Mouse (Mus musculus) midbrain, embryonic 12.5 days (tissue): ENCODE measurements at regions not wholly inside any gene's neighbourhood (a gene's known extent, or its start where the extent isn't known, plus 50 kb on each side); places are given as distances from the start of the nearest gene placed in this dataset.

ENCODE experiments used
- ATAC-seq: fragments of 200-750 bp; cut with Nextera tagmentation; 2 replicates; pipeline ENCODE4 v1.8.0; 2017; ENCODE audit warnings: low read depth, moderate TSS enrichment, moderate library complexity; ENCODE audit not compliant: low FRiP score
- H3K27ac ChIP-seq: fragments of 300-500 bp; sonication (generic); replicated peaks from 2 replicates; pipeline ENCODE4 v1.5.1; 2016; ENCODE audit warnings: mild to moderate bottlenecking
- H3K27me3 ChIP-seq: fragments of 300-500 bp; sonication (generic); 2 replicates; pipeline ENCODE4 v1.6.1; 2016; ENCODE audit warnings: mild to moderate bottlenecking
- H3K36me3 ChIP-seq: fragments of 300-500 bp; sonication (generic); 2 replicates; pipeline ENCODE4 v1.6.1; 2016
- H3K4me1 ChIP-seq: fragments of 300-500 bp; sonication (generic); 2 replicates; pipeline ENCODE4 v1.6.1; 2016
- H3K4me2 ChIP-seq: fragments of 300-500 bp; sonication (generic); replicated peaks from 2 replicates; pipeline ENCODE4 v1.6.1; 2016; ENCODE audit warnings: mild to moderate bottlenecking, moderate library complexity
- H3K4me3 ChIP-seq: fragments of 300-500 bp; sonication (generic); 2 replicates; pipeline ENCODE4 v1.5.1; 2016; ENCODE audit warnings: mild to moderate bottlenecking
- H3K9ac ChIP-seq: fragments of 300-500 bp; sonication (generic); replicated peaks from 2 replicates; pipeline ENCODE4 v1.6.1; 2016; ENCODE audit warnings: mild to moderate bottlenecking, moderate library complexity
- H3K9me3 ChIP-seq: fragments of 300-500 bp; sonication (generic); 2 replicates; pipeline ENCODE4 v1.6.1; 2016; ENCODE audit warnings: mild to moderate bottlenecking
- WGBS: fragments of 180-500 bp; shearing (Covaris S2); methylation state at CpG from one replicate; pipeline ENCODE4 v1.1.7; 2016; 5-methylcytosine and 5-hydroxymethylcytosine counted together

DNA sequence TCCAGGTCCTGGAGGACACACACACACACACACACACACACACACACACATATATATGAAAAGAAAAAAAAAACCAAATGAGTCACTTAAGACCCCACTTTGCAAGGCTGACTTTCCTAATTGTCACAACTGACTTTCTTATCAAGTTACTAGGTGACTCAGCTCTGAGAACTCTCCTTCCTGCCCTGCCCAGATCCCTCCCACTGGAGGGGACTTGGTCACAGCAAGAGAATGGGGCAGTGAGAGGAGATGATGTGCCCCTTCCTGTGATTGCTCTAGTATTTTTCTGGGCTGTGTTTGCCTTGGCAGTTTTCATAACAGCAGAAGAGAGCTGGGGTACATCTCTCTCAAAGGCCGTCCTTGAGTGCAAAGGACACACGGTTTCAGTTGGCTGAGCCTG is 284.5 kb downstream of the Ccdc91 start:
- ATAC-seq = no peak
- Histone ChIP-seq H3K4me2 (no peak overlapping the region), H3K27ac (no peak overlapping the region), H3K9ac (no peak overlapping the region), H3K27me3 (no peaks in the 10 kb centered on the region), H3K36me3 (no peaks in the 10 kb centered on the region), H3K4me3 (no peak overlapping the region), H3K4me1 (no peaks in the 10 kb centered on the region), H3K9me3 (no peaks in the 10 kb centered on the region)
- WGBS = 86% methylated on average over 2 of the region's 2 CpGs

DNA sequence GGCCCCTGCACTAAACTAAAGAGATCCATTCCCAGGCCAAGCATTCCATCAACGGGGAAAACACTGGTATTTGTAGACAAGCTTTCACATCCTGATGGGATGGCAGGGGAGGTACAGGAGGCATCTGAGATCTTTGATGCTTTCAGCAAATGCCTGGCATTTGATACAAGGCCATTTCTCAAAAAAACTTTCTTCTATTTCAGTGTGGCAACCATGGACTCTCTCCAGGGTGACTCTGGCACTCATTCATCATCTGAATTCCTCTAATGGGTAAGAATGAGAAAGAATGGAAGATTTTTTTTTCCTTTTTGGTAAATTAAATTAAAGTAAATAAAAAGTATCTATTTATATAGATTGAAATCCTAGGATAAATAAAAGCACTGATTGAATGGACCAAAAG is 281.8 kb upstream of the Far2 start:
- Histone ChIP-seq H3K4me1 (no peaks in the 10 kb centered on the region), H3K4me2 (no peak overlapping the region), H3K9me3 (no peaks in the 10 kb centered on the region), H3K4me3 (no peak overlapping the region), H3K27ac (no peak overlapping the region), H3K36me3 (no peaks in the 10 kb centered on the region), H3K27me3 (no peaks in the 10 kb centered on the region), H3K9ac (no peak overlapping the region)
- no peak for ATAC-seq
- WGBS = 90% methylated on average over 1 of the region's 1 CpGs

DNA sequence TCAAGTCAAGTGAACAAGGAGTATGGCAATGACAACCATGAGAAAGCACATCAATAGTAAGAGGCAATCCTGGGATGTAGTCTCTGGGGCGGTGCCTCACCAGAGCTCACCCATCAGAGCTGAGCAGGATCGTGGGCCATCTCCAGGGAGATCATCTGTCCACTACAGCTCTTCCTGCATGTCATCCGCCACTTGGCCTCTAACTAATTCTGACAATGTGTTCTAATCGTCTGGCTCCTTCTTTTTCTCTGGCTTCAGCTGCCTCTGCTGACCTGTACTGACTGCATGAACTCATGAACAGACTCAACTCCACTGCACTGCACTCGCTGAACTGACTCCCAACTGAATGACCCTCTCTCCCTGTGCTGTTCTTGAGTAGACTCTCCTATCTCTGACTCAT is 277.9 kb upstream of the Far2 start:
- no peak for ATAC-seq
- no peaks in the 10 kb centered on the region for H3K27me3 ChIP-seq
- H3K4me1 ChIP-seq = no peaks in the 10 kb centered on the region
- WGBS = 78% methylated on average over 5 of the region's 5 CpGs
- no peak overlapping the region for H3K27ac ChIP-seq
- H3K4me3 ChIP-seq = no peak overlapping the region
- H3K9ac ChIP-seq = no peak overlapping the region
- H3K4me2 ChIP-seq = no peak overlapping the region
- H3K36me3 ChIP-seq = no peaks in the 10 kb centered on the region
- no peaks in the 10 kb centered on the region for H3K9me3 ChIP-seq

GRCm38 (mm10) chr6:147770034-147770433 is 277.0 kb upstream of the Far2 start:
- no peak overlapping the region for H3K4me3 ChIP-seq
- no peak overlapping the region for H3K27ac ChIP-seq
- no peak overlapping the region for H3K4me2 ChIP-seq
- no peak overlapping the region for H3K9ac ChIP-seq
- H3K36me3 ChIP-seq = no peaks in the 10 kb centered on the region
- no peaks in the 10 kb centered on the region for H3K27me3 ChIP-seq
- H3K9me3 ChIP-seq = no peaks in the 10 kb centered on the region
- no peaks in the 10 kb centered on the region for H3K4me1 ChIP-seq
- ATAC-seq = no peak

DNA sequence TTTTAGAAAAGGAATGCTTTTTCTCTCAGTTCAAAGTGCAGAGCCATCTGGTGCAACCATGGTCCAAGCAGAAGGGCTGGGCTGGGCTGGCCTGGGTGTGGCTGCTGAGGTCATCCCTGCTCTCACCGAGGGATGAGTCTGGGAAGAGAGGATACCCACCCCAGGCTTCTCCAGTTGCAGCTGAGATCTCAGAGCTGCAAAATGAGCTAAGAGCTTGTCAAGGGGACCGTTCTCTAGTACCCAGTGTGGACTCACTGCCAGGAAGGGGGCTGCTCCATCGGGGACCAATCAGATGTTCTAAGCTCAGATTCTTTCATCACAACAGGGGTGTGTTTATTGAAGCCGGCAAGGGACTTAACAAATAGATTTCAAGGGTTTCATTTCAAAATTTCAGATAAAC is 275.6 kb upstream of the Far2 start:
- Histone ChIP-seq H3K36me3 (no peaks in the 10 kb centered on the region), H3K4me3 (no peak overlapping the region), H3K4me2 (no peak overlapping the region), H3K27ac (no peak overlapping the region), H3K27me3 (no peaks in the 10 kb centered on the region), H3K9me3 (no peaks in the 10 kb centered on the region), H3K4me1 (no peaks in the 10 kb centered on the region), H3K9ac (no peak overlapping the region)
- no peak for ATAC-seq
- WGBS = 45% methylated on average over 4 of the region's 4 CpGs

GRCm38 (mm10) chr6:147773904-147774303 is 273.2 kb upstream of the Far2 start:
- H3K36me3 ChIP-seq = no peaks in the 10 kb centered on the region
- H3K9me3 ChIP-seq = no peaks in the 10 kb centered on the region
- no peak overlapping the region for H3K27ac ChIP-seq
- H3K4me2 ChIP-seq = no peak overlapping the region
- no peak for ATAC-seq
- no peaks in the 10 kb centered on the region for H3K4me1 ChIP-seq
- H3K9ac ChIP-seq = no peak overlapping the region
- no peaks in the 10 kb centered on the region for H3K27me3 ChIP-seq
- WGBS = 82% methylated on average over 10 of the region's 10 CpGs
- H3K4me3 ChIP-seq = no peak overlapping the region

GRCm38 (mm10) chr6:147774626-147775025 is 272.4 kb upstream of the Far2 start:
- Histone ChIP-seq H3K9me3 (no peaks in the 10 kb centered on the region), H3K27ac (no peak overlapping the region), H3K4me1 (no peaks in the 10 kb centered on the region), H3K9ac (no peak overlapping the region), H3K4me2 (no peak overlapping the region), H3K36me3 (no peaks in the 10 kb centered on the region), H3K27me3 (no peaks in the 10 kb centered on the region), H3K4me3 (no peak overlapping the region)
- ATAC-seq = no peak
- WGBS = 84% methylated on average over 6 of the region's 6 CpGs

DNA sequence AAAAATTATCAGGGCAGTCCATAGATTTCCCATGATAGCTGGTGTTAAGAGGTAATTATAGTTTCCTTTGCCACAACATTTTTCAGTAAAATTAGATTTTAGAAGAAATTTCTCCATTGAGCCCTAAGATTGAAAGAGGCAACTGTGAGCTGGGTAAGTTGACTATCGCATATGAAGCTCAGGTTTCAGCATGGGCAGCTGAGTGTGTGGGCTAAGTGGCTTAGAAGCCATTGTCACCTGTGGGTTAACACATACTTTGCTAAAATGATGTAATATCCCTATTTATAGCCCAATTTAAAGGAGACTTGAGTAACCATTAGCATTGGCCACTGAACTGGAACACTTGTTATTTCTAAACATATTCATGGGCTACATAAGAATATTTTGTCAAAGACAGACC is 267.6 kb upstream of the Far2 start:
- no peaks in the 10 kb centered on the region for H3K4me1 ChIP-seq
- no peak overlapping the region for H3K9ac ChIP-seq
- H3K9me3 ChIP-seq = no peaks in the 10 kb centered on the region
- no peak overlapping the region for H3K4me3 ChIP-seq
- no peak overlapping the region for H3K4me2 ChIP-seq
- no peak for ATAC-seq
- WGBS = 90% methylated on average over 1 of the region's 1 CpGs
- H3K27ac ChIP-seq = no peak overlapping the region
- H3K36me3 ChIP-seq = no peaks in the 10 kb centered on the region
- no peaks in the 10 kb centered on the region for H3K27me3 ChIP-seq

DNA sequence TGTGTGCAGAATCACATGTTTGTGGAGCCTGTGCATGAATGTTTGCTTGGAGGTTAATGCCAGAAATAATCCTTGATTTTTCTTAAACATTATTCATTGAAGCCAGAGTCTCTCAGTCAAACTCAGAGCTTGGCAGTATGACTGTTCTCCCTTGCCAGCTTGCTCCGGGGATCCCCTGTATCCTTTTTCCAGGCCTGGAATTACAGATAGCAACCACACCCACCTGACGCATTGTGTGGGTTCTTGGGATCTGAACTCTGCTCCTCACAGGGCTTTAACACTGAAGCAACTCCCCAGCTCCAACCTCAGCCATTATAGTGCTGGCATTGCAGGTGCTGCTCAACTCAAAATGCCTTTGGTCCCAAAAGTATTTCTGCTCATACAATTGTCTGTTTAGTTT is 262.8 kb upstream of the Far2 start:
- Histone ChIP-seq H3K27me3 (no peaks in the 10 kb centered on the region), H3K36me3 (no peaks in the 10 kb centered on the region), H3K27ac (no peak overlapping the region), H3K4me2 (no peak overlapping the region), H3K4me3 (no peak overlapping the region), H3K9me3 (no peaks in the 10 kb centered on the region), H3K9ac (no peak overlapping the region), H3K4me1 (no peaks in the 10 kb centered on the region)
- ATAC-seq = no peak
- 94% methylated on average over 2 of the region's 2 CpGs for WGBS

DNA sequence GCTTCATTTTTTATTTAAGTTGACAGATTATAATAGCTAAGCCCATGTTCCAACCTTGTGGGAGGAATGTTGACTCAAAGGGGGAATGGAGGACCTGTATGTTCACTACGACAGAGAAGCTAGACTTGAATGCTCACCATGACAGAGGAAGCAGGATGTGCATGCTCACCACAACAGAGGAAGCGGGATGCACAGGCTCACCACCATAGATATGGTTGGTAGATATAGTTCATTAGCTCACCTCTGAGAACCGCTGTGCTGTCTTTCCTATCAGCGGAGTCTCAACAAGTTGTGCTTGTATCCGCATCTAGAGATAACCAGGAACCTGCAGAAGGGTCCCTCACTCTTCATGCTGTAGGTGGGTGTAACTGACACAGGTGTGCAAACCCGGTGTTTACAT is 262.2 kb upstream of the Far2 start:
- no peak overlapping the region for H3K4me3 ChIP-seq
- no peaks in the 10 kb centered on the region for H3K9me3 ChIP-seq
- H3K36me3 ChIP-seq = no peaks in the 10 kb centered on the region
- 92% methylated on average over 6 of the region's 6 CpGs for WGBS
- no peak overlapping the region for H3K4me2 ChIP-seq
- H3K27me3 ChIP-seq = no peaks in the 10 kb centered on the region
- H3K4me1 ChIP-seq = no peaks in the 10 kb centered on the region
- ATAC-seq = no peak
- H3K27ac ChIP-seq = no peak overlapping the region
- no peak overlapping the region for H3K9ac ChIP-seq

DNA sequence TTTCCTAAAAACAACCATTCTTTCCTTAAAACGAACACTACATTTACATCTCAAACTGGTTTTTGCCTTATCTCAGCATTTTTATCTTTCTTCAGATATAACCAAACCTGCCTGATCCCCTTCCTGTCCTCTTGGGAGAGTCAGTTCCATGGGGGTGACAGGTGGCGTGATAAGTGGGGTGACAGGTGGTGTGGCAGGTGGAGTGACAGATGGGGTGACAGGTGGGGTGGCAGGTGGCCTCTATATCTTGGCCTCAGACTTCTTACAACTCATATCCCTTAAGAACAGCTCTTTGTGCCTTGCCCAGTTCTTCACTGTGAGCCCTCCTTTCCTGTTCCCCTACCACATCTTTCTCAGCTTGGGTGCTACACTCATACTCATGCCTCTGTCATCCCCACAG is 259.0 kb upstream of the Far2 start:
- WGBS = 88% methylated on average over 2 of the region's 2 CpGs
- no peaks in the 10 kb centered on the region for H3K27me3 ChIP-seq
- H3K36me3 ChIP-seq = no peaks in the 10 kb centered on the region
- H3K4me1 ChIP-seq = no peaks in the 10 kb centered on the region
- H3K9me3 ChIP-seq = no peaks in the 10 kb centered on the region
- no peak overlapping the region for H3K27ac ChIP-seq
- no peak overlapping the region for H3K4me2 ChIP-seq
- no peak overlapping the region for H3K4me3 ChIP-seq
- no peak overlapping the region for H3K9ac ChIP-seq
- no peak for ATAC-seq

DNA sequence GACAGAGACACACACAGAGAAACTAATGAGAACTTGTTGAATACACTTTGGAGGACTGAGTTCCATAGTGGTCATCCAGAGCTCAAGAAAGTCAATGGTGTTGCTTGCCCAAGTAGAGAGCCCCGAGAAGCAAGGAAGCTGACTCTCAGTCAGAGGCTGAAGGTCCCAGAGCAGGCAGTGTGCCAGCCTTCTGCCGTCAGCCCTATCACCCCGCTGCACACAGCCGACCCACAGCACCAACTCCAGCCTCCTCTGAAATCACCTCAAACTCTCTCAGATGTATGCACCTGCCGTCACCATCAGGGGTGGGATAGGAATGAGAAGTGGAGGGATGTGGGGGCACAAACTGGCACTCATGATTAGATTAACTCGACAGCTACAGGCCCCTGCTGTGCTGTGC is 257.9 kb upstream of the Far2 start:
- 70% methylated on average over 6 of the region's 6 CpGs for WGBS
- no peak overlapping the region for H3K9ac ChIP-seq
- no peaks in the 10 kb centered on the region for H3K9me3 ChIP-seq
- ATAC-seq = no peak
- H3K4me1 ChIP-seq = no peaks in the 10 kb centered on the region
- no peak overlapping the region for H3K27ac ChIP-seq
- no peaks in the 10 kb centered on the region for H3K27me3 ChIP-seq
- no peak overlapping the region for H3K4me3 ChIP-seq
- no peak overlapping the region for H3K4me2 ChIP-seq
- no peaks in the 10 kb centered on the region for H3K36me3 ChIP-seq

DNA sequence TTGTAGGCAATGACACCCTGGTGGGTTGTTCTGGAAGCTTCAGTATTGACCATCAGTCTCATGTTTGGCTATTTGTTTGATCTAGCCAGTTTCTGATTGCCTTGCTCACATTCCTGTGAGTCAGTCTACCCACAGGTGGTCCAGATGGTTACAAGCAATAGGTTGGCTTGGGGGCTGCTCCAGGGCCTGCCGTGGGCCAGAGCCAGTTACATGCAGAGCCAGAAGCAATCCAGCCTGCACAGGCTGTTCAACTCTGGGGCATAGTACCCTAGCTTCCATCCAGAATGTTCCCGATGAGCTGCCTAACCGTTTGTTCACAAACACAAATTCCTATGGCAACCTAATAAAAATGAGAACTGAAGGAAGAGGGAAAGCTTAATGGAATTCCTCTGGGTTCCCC is 253.2 kb upstream of the Far2 start:
- Histone ChIP-seq H3K9ac (no peak overlapping the region), H3K4me1 (no peaks in the 10 kb centered on the region), H3K27ac (no peak overlapping the region), H3K4me3 (no peak overlapping the region), H3K4me2 (no peak overlapping the region), H3K27me3 (no peaks in the 10 kb centered on the region), H3K9me3 (no peaks in the 10 kb centered on the region), H3K36me3 (no peaks in the 10 kb centered on the region)
- 34% methylated on average over 3 of the region's 3 CpGs for WGBS
- ATAC-seq = no peak
